ENCODE assay signal across 21 mouse cellular contexts in genomic region chr10:29864566-29864965, GRCm38 (mm10).
"Had no signal": no experiment of that assay in that cellular context is flagged by ENCODE, and none has a peak within 500 bp of the region (broad histone marks: within the 10 kb centered on the region; RNA-seq: fewer than 3 reads in every experiment).

No protein-coding gene starts in this region.

- DNase-seq: cerebellum, adult 8-10 months; cerebellum, adult 9-10 months; cerebellum, adult 9-11 months; cerebellum, postnatal 10 days; cerebellum, postnatal 14 days; cerebellum, postnatal 25 days; cerebellum, postnatal 36 days; embryo, embryonic 11 days; forebrain, postnatal 0 days; gastrocnemius, adult 2 months; gastrocnemius, postnatal 10 days; gastrocnemius, postnatal 14 days; gastrocnemius, postnatal 25 days; gastrocnemius, postnatal 36 days; heart, adult 11 months; heart, adult 18-20 months; heart, adult 2 months had no signal

- ATAC-seq: forebrain, embryonic 13.5 days; forebrain, embryonic 14.5 days; forebrain, embryonic 15.5 days; forebrain, embryonic 16.5 days; forebrain, postnatal 0 days had no signal
